Mouse (Mus musculus): ENCODE results near the gene Farp2. TPM values are rescaled to one million over a fixed set of nuclear protein-coding genes. Genes with fewer than 3 reads are reported as not detected.

The Farp2 gene
- total and polyA plus RNA-seq, 2 experiments from 2014 or later: 3.9 to 10.5 TPM

DNA sequence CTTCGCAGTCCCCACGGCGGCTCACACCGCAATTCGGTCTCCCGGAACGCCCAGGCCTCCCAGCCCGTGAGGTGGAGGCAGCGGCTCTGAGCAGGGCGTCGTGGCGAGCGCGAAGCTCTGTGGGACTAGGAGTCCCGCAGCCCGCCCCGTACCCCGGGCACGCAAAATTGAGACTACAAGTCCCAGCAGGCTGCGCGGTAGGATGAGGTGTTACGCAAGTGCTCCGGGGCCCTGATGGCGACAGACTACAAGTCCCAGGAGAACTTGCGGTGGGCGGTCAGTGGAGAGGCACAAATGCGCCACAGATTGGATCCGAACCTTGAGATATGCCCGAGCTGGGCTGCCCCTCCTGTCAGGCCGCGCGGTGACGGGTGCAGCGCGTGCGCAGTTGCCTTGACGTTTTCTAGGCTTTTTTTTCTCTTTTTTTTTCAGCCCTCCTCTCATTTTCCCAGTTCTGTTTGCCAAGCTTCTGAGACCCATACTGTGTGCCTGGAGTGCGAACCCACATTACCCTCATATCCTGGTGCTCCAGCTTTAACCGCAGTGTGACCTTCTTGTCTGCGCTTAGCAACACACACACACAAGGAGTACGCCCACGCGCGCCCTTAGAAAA lies 123.8 kb downstream of the Farp2 start:
- H3K4me2 ChIP-seq (ENCODE audit: low read depth, low read length): peak overlapping the region; percentile 92
- H3K9ac ChIP-seq (replicated peaks; ENCODE audit: low read depth, low read length): peak overlapping the region; percentile 81
- under 1% methylated on average over 44 of the region's 44 CpGs for WGBS
- peak overlapping the region; percentile 83 for H3K4me3 ChIP-seq (ENCODE audit: low read depth, low read length)
- H3K27ac ChIP-seq (ENCODE audit: low read depth): peak overlapping the region; percentile 85
- H3K4me1 ChIP-seq (ENCODE audit: control insufficient read depth, insufficient read depth): peaks cover 23% of the 10 kb centered on the region
- no peaks in the 10 kb centered on the region for H3K27me3 ChIP-seq (ENCODE audit: control insufficient read depth, insufficient read depth, low read length)
- no peaks in the 10 kb centered on the region for H3K9me3 ChIP-seq (replicated peaks; ENCODE audit: control insufficient read depth, low read length)
- H3K36me3 ChIP-seq (replicated peaks; ENCODE audit: control insufficient read depth, insufficient read depth, low read length): peaks cover 4% of the 10 kb centered on the region; the same call in 1 of the 2 replicates
- TF ChIP-seq EP300 (IDR thresholded peaks at IDR 0.05; ENCODE audit: low read depth): no peak
- no peak for TF ChIP-seq CTCF (IDR thresholded peaks at IDR 0.05; ENCODE audit: low read depth)
- DNase-seq (ENCODE audit: low spot score): peak; percentile 99
- peak; percentile 97 for ATAC-seq (ENCODE audit: insufficient read depth, low read depth)

DNA sequence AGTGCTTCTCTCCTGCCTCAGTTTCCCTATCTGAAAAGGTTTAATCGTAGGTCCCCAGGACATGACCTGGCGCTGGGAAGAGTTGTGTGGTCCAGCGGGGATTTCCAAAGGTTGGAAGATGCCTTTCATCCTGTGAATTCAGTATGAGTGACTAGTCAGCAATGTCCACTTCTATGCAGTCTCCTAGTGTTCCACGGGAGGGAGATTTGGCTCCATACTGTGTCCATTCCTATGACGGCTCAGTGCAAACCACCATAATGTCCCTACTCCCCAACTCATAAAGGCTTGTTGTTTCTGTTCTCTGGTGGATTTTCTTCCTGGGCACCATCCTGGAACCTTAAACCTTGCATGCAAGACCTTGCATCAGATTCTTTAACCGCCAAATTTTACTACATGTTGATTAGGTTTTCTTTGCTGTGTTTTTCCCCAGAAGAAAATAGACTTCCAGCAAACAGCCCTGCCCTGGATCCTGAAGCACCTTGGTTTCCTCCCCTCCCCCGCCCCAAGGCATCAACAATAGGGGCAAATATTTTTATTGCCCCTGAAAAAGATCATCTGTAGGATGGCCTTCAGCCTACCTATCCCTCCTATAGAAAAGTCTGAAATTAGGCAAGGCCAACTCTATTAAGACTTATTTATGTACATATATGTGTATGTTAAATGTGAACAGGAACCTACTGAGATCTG lies 124.5 kb downstream of the Farp2 start:
- peak; percentile 53 for DNase-seq (ENCODE audit: low spot score)
- no peaks in the 10 kb centered on the region for H3K27me3 ChIP-seq (ENCODE audit: control insufficient read depth, insufficient read depth, low read length)
- TF ChIP-seq CTCF (IDR thresholded peaks at IDR 0.05; ENCODE audit: low read depth): peak; percentile 19; the same call in 1 of the 2 replicates
- peak; percentile 31; the same call in 1 of the 2 replicates for TF ChIP-seq EP300 (IDR thresholded peaks at IDR 0.05; ENCODE audit: low read depth)
- H3K9me3 ChIP-seq (replicated peaks; ENCODE audit: control insufficient read depth, low read length): no peaks in the 10 kb centered on the region
- H3K36me3 ChIP-seq (replicated peaks; ENCODE audit: control insufficient read depth, insufficient read depth, low read length): peaks cover 4% of the 10 kb centered on the region; the same call in 1 of the 2 replicates
- peaks cover 23% of the 10 kb centered on the region for H3K4me1 ChIP-seq (ENCODE audit: control insufficient read depth, insufficient read depth)
- WGBS: 27% methylated on average over 7 of the region's 7 CpGs
- ATAC-seq (ENCODE audit: insufficient read depth, low read depth): peak; percentile 18
- H3K9ac ChIP-seq (replicated peaks; ENCODE audit: low read depth, low read length): peak overlapping the region; percentile 57
- H3K4me2 ChIP-seq (ENCODE audit: low read depth, low read length): peak overlapping the region; percentile 80
- H3K4me3 ChIP-seq (ENCODE audit: low read depth, low read length): peak overlapping the region; percentile 83
- H3K27ac ChIP-seq (ENCODE audit: low read depth): peak overlapping the region; percentile 76

DNA sequence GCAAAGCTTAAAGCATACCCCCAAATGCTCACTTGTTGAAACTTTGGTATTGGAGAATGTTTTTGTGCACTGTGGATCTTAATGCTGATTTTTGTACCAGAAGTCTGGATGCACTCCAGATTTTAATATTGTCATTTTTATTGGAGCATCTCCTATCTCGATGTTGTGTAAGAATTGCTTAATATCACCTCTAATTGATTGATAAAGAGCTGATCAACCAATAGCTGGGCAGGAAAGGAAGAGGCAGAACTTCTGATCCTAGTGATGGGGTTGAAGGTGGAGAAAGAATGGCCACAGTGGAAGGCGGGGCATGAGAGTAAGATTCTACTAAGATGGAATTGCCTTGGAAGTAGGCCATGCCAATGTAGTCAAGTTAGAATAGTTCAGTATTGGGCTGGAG lies 130.1 kb downstream of the Farp2 start:
- 76% methylated on average over 2 of the region's 2 CpGs for WGBS
- DNase-seq (ENCODE audit: low spot score) (no peak), ATAC-seq (ENCODE audit: insufficient read depth, low read depth) (no peak)
- TF ChIP-seq EP300 (IDR thresholded peaks at IDR 0.05; ENCODE audit: low read depth) (no peak), CTCF (IDR thresholded peaks at IDR 0.05; ENCODE audit: low read depth) (no peak)
- H3K4me3 ChIP-seq (ENCODE audit: low read depth, low read length): no peak overlapping the region
- no peaks in the 10 kb centered on the region for H3K36me3 ChIP-seq (replicated peaks; ENCODE audit: control insufficient read depth, insufficient read depth, low read length)
- no peaks in the 10 kb centered on the region for H3K4me1 ChIP-seq (ENCODE audit: control insufficient read depth, insufficient read depth)
- no peak overlapping the region for H3K9ac ChIP-seq (replicated peaks; ENCODE audit: low read depth, low read length)
- H3K27ac ChIP-seq (ENCODE audit: low read depth): no peak overlapping the region
- H3K4me2 ChIP-seq (ENCODE audit: low read depth, low read length): no peak overlapping the region
- no peaks in the 10 kb centered on the region for H3K27me3 ChIP-seq (ENCODE audit: control insufficient read depth, insufficient read depth, low read length)
- H3K9me3 ChIP-seq (replicated peaks; ENCODE audit: control insufficient read depth, low read length): no peaks in the 10 kb centered on the region

DNA sequence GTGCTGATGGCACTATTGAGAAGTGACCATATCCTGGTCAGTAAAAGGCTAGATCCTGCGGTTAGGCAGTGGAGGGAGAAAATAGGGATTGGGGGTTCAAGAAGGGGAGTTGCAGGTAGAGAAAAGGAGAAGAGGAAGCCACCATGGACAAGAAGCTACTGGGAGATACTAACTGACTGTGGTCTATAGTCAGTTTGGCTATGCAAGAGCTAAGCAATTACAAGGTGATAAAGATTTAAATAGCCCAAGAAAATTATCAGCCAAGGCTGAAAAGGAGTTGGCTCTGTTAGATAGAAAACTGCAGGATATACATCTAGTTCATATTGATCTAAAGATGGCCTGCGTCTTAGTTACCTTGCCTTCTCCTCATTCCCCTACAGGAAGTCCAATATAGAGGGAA lies 130.8 kb downstream of the Farp2 start:
- Histone ChIP-seq H3K27ac (ENCODE audit: low read depth) (no peak overlapping the region), H3K4me2 (ENCODE audit: low read depth, low read length) (no peak overlapping the region), H3K9me3 (replicated peaks; ENCODE audit: control insufficient read depth, low read length) (no peaks in the 10 kb centered on the region), H3K4me3 (ENCODE audit: low read depth, low read length) (no peak overlapping the region), H3K36me3 (replicated peaks; ENCODE audit: control insufficient read depth, insufficient read depth, low read length) (no peaks in the 10 kb centered on the region), H3K27me3 (ENCODE audit: control insufficient read depth, insufficient read depth, low read length) (no peaks in the 10 kb centered on the region), H3K9ac (replicated peaks; ENCODE audit: low read depth, low read length) (no peak overlapping the region), H3K4me1 (ENCODE audit: control insufficient read depth, insufficient read depth) (no peaks in the 10 kb centered on the region)
- WGBS: 98% methylated on average over 2 of the region's 2 CpGs
- DNase-seq (ENCODE audit: low spot score): no peak
- TF ChIP-seq EP300 (IDR thresholded peaks at IDR 0.05; ENCODE audit: low read depth): no peak
- no peak for TF ChIP-seq CTCF (IDR thresholded peaks at IDR 0.05; ENCODE audit: low read depth)
- ATAC-seq (ENCODE audit: insufficient read depth, low read depth): no peak

DNA sequence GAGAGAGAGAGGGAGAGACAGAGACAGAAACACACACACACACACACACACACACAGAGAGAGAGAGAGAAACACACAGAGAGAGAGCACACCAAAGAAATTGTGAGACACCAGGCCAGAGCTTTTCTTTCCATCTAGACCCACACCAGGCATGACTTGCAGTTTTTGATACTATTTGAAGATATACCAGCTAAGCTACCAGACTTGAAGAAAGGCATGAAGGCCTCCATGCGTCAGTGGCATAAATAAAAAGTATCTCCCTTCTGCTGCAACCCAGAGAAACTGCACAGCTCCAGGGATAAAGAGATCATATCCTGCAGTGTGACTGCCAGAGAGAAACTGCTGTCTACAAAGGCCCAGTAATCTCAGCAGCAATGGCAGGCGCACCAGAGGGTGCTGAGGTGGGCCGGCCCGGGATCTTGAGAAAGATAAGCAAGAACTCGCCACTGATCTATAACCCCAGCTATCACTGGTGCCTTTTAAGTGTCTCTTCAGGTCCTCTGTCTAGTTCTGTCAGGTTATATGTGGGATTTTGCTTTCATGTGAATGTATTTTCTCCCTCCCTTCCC lies 137.8 kb downstream of the Farp2 start:
- H3K27ac ChIP-seq (ENCODE audit: low read depth): no peak overlapping the region
- TF ChIP-seq CTCF (IDR thresholded peaks at IDR 0.05; ENCODE audit: low read depth) (no peak), EP300 (IDR thresholded peaks at IDR 0.05; ENCODE audit: low read depth) (no peak)
- WGBS: 56% methylated on average over 5 of the region's 5 CpGs
- no peaks in the 10 kb centered on the region for H3K9me3 ChIP-seq (replicated peaks; ENCODE audit: control insufficient read depth, low read length)
- ATAC-seq (ENCODE audit: insufficient read depth, low read depth) (no peak), DNase-seq (ENCODE audit: low spot score) (no peak)
- H3K4me1 ChIP-seq (ENCODE audit: control insufficient read depth, insufficient read depth): no peaks in the 10 kb centered on the region
- H3K27me3 ChIP-seq (ENCODE audit: control insufficient read depth, insufficient read depth, low read length): no peaks in the 10 kb centered on the region
- H3K4me2 ChIP-seq (ENCODE audit: low read depth, low read length): no peak overlapping the region
- H3K36me3 ChIP-seq (replicated peaks; ENCODE audit: control insufficient read depth, insufficient read depth, low read length): no peaks in the 10 kb centered on the region
- H3K9ac ChIP-seq (replicated peaks; ENCODE audit: low read depth, low read length): no peak overlapping the region
- H3K4me3 ChIP-seq (ENCODE audit: low read depth, low read length): no peak overlapping the region

Measured in heart, postnatal 0 days (tissue).